Mouse (Mus musculus) spleen, adult 12 weeks (tissue): Measurements from ENCODE around the gene Nanog.
"Not testable (repeated sequence)": the region's sequence is repeated elsewhere in the genome, so short reads cannot be mapped to it uniquely, and the experiment has no call there.

Experiments
- DNase-seq: peaks from one replicate; pipeline ENCODE4 v3.0.0; 2022; ENCODE audit warnings: low spot score

Gene Nanog

DNA sequence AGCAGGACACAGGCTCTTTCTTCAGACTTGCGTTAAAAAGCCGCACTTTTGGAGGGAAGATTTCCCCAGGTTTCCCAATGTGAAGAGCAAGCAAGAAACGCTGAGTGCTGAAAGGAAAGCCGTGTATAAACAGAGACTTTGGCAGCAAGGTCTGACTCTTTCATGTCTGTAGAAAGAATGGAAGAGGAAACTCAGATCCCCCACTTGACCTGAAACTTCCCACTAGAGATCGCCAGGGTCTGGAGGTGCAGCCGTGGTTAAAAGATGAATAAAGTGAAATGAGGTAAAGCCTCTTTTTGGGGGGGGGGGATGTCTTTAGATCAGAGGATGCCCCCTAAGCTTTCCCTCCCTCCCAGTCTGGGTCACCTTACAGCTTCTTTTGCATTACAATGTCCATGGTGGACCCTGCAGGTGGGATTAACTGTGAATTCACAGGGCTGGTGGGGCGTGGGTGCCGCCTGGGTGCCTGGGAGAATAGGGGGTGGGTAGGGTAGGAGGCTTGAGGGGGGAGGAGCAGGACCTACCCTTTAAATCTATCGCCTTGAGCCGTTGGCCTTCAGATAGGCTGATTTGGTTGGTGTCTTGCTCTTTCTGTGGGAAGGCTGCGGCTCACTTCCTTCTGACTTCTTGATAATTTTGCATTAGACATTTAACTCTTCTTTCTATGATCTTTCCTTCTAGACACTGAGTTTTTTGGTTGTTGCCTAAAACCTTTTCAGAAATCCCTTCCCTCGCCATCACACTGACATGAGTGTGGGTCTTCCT, at the start of gene Nanog:
Gene Nanog (plus strand): TSS at position 454 of the 765 bp plus-strand sequence.
- no peak for DNase-seq

DNA sequence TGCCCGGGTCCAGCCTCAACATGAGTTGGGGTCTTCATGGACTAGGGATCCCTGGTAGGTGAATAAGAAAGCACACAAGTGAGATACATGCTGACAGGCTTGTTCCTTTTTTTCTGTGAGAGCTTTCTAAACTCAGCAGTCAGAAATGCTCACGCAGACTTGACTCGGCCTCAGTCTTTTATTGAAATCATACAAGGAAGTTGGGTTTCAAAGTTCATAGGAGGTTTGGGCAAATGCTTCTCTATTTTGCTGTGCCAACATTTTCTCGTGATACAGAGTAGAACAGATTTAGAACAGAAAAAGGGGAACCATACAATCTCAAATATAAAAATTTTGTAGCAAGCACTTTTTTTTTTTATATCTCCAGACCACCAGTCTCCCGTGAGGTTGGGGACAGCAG, 49.7 kb upstream of the Nanog start:
- no peak for DNase-seq

DNA sequence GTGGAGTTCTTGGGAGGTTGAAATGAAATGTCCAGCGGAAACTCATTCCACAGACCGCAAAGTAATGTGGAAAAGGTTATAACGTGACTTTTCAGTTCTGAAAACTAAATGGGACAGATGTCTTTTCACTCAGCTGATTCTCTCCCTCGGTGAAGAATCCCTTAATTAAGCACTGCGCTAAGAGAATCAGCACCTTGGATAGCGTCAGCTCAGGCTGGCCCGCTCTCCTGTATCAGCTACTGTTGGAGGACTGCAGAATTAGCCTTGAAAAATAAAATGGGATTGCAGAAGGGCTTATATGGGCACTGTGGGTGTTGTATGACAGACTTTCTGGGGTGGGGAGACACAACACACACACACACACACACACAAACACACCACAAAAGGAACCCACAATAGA, 47.7 kb upstream of the Nanog start:
- DNase-seq = no peak

DNA sequence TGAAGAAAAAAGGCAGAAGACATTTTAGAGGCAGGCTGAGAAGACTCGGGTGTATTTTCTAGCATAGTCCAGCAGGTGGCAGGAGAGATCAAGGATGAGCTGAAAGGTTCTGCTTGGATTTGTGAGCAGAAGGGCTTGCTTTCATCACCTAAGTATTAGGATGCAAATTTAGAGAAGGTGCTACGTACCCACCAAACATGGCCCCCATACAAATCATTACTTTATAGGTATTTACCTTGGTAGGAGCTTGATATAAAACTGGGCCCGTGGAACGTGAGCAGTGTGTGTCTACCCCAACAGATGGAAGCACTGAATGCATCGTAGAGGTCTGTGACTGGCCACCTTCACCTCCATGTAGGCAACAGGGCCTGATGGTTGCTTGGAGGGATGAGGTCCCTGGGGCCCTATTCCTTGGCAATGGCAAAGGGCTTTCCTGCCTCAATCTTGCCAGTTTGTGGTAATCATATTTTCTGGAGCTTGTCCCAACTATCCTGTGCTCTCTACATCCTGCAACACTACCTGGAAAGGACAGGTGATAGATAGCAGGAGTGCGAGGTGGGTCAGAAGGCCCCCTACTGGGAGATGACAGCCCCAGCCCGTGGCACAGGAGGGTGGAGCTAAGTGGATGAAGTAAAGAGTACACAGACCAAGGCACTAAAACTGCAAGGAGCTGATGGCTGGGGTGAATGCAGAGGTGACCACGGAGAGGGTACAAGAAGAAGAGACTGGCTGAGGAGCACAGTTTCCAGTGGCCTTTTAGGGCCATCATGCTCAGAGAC, 46.5 kb upstream of the Nanog start:
- no peak for DNase-seq

DNA sequence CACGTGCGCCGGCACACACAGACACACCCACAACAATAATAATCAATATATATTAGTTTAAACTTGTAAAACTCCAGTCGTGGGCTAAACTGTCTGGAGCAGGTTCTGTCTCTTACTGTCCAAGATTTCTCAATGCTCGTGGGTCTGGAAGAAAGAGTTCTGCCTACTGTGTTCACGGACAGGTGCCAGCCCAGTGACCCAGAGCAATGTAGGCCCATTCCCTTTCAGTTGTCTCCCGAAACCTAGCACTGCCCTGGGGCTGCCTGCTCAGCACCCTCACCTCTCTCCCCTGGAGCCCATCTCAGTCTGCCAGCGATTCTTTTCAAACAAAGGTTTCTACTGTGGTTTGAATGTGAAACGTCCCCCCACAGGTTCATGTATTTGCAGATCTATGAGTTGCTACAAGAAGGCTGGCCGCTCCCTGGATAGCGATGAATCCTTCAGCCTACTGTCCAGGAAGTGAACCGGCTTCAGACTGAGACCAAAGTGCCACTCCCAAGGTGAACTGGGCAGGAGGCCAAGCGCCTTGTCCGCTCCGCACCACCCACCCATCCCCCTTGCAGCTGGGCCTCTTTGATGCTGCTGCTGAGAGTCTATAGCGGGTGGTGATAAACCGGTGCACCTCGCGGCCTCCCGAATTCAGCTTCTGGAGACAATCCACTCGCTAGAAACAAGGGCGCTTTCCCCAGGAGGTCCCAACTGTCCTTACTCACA, 44.6 kb upstream of the Nanog start:
- no peak for DNase-seq

DNA sequence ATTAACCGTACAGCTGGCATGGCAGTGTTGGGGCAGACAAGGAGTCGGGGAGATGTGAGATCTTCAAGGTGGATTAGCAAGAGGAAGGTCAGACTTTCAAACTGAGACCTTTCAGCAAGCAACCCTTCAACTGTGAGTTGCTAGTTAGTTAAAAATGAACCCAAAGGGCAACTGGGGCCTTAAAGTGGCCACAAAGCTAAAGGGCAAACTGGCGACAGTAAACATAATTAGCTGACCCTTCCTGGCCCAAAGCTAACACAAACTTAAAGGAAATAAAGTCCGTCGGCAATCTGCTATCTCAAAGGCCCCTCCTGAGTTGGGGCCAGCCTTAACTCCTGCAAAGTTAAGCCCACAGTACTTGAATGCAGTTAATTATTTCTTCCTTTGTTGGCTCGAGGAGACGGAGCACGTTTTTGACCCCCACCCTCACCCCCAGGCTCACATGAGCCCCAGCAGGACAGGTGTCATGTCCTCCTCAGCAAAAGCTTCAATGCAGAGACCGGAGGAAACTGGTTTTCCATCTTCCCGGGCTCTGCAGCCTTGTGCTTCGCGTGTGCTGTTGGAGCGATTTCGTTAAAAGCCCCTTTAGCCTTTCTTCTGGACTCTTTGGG, 43.6 kb upstream of the Nanog start:
- DNase-seq = no peak

DNA sequence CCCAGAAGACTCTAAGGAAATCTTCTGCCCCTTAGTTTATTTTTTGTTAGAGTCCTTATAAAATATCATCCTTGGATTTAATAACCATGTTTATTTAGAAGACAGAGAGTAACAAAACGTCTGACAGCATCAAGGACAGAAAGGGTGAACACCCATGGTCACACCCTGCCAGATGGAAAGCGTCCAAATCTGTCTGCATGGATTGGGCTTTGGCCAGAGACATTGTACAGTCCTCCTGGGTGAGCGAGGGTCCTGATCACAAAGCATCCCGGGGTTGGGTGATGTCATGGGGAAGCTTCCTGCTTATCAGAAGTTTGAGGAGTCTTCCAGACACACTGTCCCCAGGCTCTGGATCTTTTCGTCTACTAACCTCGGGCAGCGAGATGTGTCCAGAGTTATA, 41.4 kb upstream of the Nanog start:
- no peak for DNase-seq

DNA sequence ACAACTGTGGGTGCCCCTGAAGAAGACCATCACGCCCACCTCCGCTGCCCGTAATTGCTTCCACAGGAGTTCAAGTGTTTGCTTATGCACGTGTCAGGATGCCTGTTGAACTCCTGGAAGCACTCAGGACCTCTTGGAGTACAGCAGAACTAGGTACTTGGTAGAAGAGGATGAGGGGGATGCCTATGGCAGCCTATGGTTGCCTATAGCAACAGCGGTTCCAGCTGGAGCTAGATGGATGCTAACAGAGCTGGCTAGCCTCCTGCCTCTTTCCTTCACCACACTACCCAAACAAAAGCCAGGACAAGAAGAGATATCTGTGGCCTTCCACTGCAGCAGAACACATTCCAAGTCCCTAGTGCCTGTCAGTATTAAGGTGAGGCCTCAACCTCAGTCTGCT, 39.6 kb upstream of the Nanog start:
- DNase-seq = no peak

DNA sequence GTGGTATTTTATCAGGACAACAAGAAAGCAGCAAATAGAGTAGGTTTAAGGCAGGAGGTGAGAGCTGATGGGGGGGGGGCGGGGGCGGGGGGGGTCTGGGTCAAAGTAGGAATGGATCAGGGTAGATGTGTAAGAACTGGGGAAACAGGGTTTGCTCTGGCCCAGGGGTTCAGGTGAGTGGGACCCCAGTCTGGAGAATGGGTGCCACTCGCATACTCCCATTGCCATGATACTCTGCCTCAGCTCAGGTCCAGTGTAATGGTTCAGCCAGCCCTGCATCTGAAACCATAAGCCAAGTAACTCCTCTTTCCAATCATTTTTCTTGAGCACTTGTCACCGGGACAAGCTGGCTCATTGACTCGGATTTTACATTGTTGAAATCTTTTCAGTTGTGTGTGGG, 38.5 kb upstream of the Nanog start:
- DNase-seq = no peak

DNA sequence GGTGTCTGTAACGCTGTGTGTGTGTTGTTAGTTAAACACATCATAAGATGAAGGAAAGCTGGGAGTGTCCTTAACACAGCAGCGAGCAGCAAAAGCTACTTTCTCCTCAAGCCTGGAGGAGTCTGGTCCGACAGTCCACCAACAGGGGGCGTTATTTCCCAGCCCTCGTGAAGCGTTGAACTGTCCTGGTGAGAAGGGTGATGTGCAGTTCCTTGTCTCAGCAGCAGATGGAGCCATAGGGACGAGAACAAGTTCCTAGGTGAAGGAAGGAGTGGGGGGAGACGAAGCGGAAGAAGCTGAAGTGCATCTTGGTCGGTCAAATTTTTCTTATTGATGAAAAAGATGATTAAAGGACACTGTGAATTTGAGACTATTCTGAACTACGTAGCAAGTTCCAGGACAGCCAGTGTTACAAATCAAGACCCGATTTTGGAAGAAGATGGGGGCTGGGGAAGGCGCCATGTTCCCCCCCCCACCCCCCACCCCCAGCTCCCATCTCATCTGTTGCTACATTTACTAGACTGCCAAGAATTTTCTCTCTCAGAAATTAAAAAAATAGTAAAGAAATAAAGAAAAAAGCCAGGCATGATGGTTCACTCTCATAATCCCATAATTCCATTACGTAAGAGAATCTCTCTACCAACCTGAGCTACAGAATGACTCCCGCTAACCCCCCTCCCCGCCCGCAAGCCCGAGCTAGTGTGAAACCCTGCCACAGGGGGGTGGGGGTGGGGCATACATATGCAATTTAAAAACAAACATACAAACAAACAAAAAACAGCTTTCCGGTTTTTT, 37.7 kb upstream of the Nanog start:
- DNase-seq = peak; percentile 69

DNA sequence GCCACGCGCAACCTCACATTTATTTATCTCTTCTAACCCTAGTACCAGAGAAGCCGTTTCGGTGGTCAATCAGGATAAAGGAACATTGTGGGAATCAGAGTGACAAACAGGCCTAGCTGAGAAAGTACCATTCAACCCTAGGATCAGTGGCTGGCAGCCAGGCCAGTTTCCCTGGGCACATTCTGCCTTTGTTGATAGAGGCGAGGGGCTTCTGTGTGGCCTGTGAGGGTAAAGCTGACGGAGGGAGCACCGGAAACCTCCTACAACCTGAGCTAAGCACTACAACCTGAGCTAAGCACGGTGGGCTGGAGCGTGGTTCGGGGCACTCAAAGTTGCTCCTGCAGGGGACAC, 37.1 kb upstream of the Nanog start:
- no peak for DNase-seq

DNA sequence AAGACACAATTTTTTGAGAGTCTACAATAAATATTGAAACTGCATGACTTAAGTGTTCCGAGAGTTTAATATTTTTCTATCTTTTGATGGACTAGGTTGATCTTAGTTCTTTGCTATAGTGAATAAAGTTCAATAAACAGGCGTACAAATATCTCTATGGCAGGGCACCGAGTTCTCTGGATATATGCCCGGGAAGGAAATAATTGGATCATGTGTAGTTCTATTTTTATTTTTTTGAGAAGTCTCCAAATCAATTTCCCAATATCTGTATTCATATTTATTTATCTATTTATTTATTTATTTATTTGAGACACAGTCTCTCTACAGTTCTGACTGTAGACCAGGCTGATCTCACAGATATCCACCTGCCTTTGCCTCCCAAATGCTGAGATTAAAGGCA, 36.4 kb upstream of the Nanog start:
- DNase-seq = no peak

DNA sequence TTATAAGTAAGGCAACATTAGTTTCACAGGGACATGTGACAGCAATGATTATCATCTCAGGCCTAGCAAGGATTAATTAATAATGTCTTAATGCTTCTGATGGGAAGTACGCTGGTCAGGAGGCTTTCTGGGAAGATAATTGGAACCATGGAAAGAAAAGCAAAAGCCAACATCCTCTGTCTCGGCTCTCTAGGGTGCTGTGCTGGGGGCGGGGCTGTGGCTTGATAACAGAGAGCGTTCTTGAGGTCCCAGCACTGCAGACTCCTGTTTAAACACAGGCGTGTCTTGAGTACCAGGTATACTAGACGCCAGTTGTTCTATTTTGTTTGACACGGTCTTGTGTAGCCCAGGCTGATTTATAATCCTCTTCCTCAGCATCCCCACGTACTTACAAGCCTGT, 34.5 kb upstream of the Nanog start:
- DNase-seq = no peak

DNA sequence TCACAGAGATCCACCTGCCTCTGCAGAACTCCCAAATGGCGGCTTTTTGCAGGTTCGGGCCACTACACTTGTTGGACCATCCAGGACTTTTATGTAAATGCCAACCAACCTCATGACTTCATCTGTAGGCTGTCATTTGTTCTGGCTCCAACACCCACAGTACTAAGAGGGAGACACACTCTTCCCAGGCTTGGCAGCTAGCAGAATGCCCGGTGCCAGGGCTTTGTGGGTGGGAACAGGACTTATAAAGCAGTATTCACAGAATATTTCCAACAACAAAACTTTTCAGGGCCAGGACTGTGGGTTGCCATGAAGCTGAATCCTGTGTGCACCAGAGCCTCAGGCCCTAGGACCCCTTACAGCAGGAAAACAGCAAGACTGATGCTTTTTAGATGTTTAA, 24.6 kb upstream of the Nanog start:
- DNase-seq = no peak

DNA sequence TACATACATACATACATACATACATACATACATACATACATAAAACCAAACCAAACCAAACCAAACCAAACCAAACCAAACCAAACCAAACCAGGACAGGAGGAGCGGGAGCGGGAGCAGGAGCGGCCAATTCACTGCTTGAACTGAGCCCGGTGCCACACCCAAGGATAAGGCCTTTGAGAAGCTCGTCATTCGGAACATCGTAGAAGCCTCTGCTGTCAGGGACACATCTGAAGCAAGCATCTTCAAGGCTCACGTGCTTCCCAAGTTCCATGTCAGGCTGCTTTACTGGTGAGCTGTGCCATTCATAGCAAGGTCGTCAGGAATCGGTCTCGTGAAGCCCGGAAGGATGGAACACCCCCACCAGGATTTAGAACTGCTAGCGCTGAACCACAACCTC, 20.6 kb upstream of the Nanog start:
- no peak for DNase-seq

DNA sequence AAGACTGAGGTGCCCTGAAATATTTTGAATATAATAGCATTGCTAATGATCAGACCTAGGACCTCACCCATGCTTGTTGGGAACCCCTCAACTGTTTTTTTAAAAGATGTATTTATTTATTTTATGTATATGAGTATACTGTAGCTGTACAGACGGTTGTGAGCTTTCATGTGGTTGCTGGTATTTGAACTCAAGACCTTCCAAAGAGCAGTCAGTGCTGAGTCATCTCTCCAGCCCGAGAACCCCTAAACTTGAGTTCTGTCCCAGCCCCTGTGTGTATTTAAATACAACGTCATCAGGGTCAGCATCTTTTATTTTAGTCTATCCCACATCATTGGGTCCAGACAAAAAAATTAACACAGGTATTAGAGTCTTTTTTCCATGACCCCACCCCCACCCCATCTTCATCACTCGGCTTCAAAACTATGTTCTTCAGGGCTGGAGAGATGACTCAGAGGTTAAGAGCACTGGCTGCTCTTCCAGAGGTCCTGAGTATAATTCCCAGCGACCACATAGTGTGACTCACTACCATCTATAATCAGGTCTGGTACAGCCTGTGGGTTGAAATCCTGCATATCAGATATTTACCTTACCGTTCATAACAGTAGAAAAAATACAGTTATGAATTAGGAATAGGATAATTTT, 17.8 kb upstream of the Nanog start:
- DNase-seq = no peak

DNA sequence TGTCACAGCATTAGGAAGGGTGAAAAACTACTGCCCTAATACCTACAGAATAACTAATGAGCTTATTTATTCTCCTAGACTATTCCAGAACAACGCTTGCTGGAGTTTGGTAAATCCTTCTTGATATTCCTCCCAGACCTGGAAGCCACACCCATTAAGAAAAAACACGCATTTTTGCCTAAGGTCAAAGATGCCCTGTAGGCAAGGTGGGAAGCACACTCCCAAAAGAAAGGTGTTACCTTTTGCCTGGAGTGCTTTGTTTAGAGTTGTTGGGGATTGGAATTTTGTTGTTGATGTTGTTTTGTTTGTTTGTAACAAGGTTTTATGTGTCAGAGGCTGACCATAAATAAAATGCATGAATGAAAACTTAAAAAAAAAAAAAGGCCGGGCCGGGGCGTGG, 17.2 kb upstream of the Nanog start:
- no peak for DNase-seq

DNA sequence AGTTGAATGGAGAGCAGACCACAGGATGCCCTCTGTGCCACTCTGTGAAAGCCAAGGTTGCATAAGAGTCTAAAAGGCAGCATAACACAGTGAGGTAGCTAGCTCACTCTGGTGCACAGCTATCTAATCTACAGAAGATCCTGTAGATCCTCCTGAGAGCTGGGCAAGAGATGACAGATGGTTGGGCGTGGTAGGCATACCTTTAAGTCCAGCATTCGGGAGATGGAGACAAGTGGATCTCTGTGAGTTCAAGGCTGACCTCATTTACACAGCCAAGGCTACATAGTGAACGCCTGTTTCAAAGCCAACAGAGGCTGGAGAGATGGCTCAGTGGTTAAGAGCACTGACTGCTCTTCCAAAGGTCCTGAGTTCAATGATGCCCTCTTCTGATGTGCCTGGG, 11.9 kb upstream of the Nanog start:
- DNase-seq = no peak

DNA sequence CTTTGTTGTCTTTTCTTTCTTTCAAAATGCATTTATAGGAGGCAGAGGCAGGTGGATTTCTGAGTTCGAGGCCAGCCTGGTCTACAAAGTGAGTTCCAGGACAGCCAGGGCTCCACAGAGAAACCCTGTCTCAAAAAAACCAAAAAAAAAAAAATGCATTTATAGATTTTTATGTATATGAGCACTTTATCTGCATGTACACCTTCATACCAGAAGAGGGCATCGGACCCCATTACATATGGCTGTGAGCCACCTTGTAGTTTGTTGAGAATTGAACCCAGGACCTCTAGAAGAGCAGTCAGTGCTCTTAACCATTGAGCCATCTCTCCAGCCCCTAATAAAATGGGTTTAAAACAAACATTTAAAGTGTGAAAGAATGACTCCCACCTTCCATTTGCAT, 7.7 kb upstream of the Nanog start:
- DNase-seq = not testable (repeated sequence)

DNA sequence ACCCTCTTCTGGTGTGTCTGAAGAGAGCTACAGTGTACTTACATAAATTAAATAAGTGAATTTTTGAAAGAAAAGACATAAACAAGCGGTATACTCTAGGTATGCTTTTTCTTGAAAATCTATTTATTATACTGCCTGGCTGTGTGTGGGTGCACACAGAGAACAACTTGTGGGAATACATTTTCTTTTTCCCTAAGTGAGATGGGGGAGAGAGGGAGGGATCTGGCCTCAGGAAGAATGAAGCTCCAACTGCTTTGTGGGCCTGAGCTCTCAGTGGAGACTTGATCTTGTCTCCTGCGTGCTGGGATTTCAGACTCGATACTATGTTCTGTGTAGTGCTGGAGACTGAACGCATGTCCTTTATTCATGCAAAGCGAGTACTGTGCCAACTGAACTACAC, 5.5 kb upstream of the Nanog start:
- no peak for DNase-seq

DNA sequence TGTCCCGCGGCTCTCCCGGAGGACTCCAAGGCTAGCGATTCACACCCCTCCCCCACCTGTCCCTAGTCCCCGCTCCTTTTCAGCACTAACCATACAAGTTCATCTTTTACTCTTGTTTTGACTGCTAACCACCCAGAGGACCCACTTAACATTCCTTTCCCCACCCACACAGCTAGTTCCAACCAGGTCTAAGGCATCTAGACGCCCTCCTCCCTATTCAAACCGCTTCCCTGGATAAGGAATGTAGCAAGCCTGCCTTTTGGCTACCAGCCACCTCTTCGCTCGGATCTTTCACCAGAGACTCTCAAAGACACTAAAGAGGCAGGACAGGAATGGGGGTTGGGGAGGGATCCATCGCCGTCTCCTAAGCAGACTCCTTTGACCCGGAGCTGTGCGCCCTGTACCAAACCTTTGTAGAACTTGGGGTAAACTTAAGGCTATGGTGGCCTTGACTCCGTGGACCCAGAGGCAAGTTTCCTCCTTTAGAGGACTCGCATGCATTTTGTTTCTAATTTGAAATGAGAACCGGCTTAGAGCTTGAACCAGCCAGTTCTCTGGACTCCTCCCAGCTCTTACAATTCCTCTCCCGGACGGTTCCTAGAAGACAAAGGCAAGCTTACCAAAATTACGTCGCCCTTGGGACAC, 4.7 kb upstream of the Nanog start:
- DNase-seq = no peak
